Mouse (Mus musculus) stomach, embryonic 14.5 days (tissue): ENCODE measurements around the gene Sec61a2. TPM values are rescaled to one million over a fixed set of nuclear protein-coding genes. Genes with fewer than 3 reads are reported as not detected.

Experiments used
- ATAC-seq: fragments of 200-750 bp; cut with Nextera tagmentation; 2 replicates; pipeline ENCODE4 v1.8.0; 2017; ENCODE audit warnings: low read depth, moderate TSS enrichment; ENCODE audit not compliant: insufficient number of reproducible peaks, insufficient read depth, low FRiP score
- H3K27ac ChIP-seq: fragments of 300-500 bp; sonication (generic); 2 replicates; pipeline ENCODE4 v1.5.1; 2014; ENCODE audit warnings: mild to moderate bottlenecking, low read length, moderate library complexity, mixed read lengths
- H3K27me3 ChIP-seq: fragments of 300-500 bp; sonication (generic); 2 replicates; pipeline ENCODE4 v1.6.1; 2014; ENCODE audit warnings: low read length, control low read depth, mixed read lengths; ENCODE audit not compliant: control insufficient read depth, insufficient read depth
- H3K36me3 ChIP-seq: fragments of 300-500 bp; sonication (generic); 2 replicates; pipeline ENCODE4 v1.6.1; 2014; ENCODE audit warnings: mild to moderate bottlenecking, control low read depth, low read length, moderate library complexity, mixed read lengths; ENCODE audit not compliant: control insufficient read depth, insufficient read depth
- H3K4me1 ChIP-seq: fragments of 300-500 bp; sonication (generic); 2 replicates; pipeline ENCODE4 v1.6.1; 2014; ENCODE audit warnings: low read length, control low read depth, mixed read lengths; ENCODE audit not compliant: control insufficient read depth, insufficient read depth
- H3K4me2 ChIP-seq: fragments of 300-500 bp; sonication (generic); replicated peaks from 2 replicates; pipeline ENCODE4 v1.6.1; 2014; ENCODE audit warnings: low read depth, low read length, control low read depth
- H3K4me3 ChIP-seq: fragments of 300-500 bp; sonication (generic); 2 replicates; pipeline ENCODE4 v1.5.1; 2014; ENCODE audit warnings: low read depth, low read length, control low read depth
- H3K9ac ChIP-seq: fragments of 300-500 bp; sonication (generic); replicated peaks from 2 replicates; pipeline ENCODE4 v1.6.1; 2014; ENCODE audit warnings: low read depth, mild to moderate bottlenecking, control low read depth, low read length, moderate library complexity, mixed read lengths
- H3K9me3 ChIP-seq: fragments of 300-500 bp; sonication (generic); 2 replicates; pipeline ENCODE4 v1.6.1; 2016; ENCODE audit warnings: low read depth, low read length, control low read depth; ENCODE audit not compliant: control insufficient read depth
- WGBS: fragments of 180-500 bp; shearing (Covaris S2); extraction: QIAGEN DNeasy Blood & Tissue Kit; methylation state at CpG from one replicate; pipeline ENCODE4 v1.1.7; 2014; 5-methylcytosine and 5-hydroxymethylcytosine counted together
- polyA plus RNA-seq: library from polyadenylated mRNA; unstranded; fragments of >200 nt; fragmentation: Nextera tagmentation; extraction: Ambion mirVana; gene quantifications from 2 replicates; pipeline ENCODE4 v1.2.1, GENCODE M21; 2014

The Sec61a2 gene
- polyA plus RNA-seq, 1 experiment from 2014 or later: 99.8 TPM

DNA sequence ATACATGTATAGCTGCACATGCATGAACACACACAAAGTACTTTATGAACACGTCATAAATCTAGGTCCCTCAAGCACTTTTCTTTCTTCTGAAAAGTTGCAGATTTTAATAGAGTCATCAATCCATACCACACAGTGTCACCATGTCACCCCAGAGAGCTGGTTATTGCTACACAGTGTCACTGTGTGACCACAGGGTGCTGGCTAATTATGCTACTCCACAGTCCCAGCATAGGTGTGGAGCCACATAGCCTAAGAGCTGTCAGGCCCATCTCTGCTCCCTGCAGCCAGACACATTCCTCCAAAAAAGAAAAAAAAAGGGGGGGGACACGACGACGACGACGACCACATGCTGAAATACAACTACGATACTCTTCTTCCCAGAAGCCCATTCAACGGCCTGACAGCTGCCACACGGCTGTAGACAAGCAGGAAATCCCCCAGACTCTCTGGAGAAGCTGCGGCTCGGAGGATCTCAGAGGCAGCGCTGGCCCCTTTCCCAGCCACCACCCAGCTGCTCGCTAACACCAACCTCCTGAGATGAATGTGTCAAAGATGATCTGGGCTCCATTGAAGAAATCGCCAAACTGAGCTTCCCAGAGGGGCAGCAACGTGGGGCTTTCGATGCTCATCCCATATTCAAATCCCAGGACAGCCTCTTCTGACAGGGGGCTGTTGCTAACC lies 16.2 kb upstream of the Sec61a2 start:
- no peak overlapping the region for H3K4me2 ChIP-seq
- H3K9me3 ChIP-seq: no peaks in the 10 kb centered on the region
- H3K9ac ChIP-seq: no peak overlapping the region
- WGBS: 59% methylated on average over 16 of the region's 16 CpGs
- no peaks in the 10 kb centered on the region; the same call in 1 of the 2 replicates for H3K36me3 ChIP-seq
- H3K4me3 ChIP-seq: no peak overlapping the region
- no peak for ATAC-seq
- H3K27me3 ChIP-seq: no peaks in the 10 kb centered on the region
- H3K4me1 ChIP-seq: no peaks in the 10 kb centered on the region
- no peak overlapping the region for H3K27ac ChIP-seq

DNA sequence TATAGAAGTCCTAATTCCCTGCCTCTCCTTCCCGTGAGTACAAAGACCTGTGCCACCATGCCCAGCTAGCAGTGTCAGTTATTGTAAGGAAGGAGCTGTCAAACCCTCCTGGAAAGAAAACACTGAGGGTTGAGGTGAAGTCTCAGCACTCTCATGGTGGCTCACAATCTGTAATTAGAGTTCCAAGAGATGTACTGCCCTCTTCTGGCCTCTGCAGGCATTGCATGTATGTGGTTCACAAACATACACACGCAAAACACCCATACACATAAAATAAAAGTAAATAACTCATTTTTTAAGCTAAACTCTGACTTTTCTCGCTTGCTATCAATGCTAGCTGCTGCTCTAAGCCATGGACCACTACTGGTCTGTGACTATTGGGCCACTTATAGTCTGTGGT lies 11.4 kb upstream of the Sec61a2 start:
- Histone ChIP-seq H3K4me2 (no peak overlapping the region), H3K27ac (no peak overlapping the region), H3K27me3 (no peaks in the 10 kb centered on the region), H3K36me3 (no peaks in the 10 kb centered on the region; the same call in none of the 2 replicates), H3K4me1 (no peaks in the 10 kb centered on the region), H3K9me3 (no peaks in the 10 kb centered on the region), H3K9ac (no peak overlapping the region), H3K4me3 (no peak overlapping the region)
- 59% methylated on average over 3 of the region's 3 CpGs for WGBS
- ATAC-seq: no peak

DNA sequence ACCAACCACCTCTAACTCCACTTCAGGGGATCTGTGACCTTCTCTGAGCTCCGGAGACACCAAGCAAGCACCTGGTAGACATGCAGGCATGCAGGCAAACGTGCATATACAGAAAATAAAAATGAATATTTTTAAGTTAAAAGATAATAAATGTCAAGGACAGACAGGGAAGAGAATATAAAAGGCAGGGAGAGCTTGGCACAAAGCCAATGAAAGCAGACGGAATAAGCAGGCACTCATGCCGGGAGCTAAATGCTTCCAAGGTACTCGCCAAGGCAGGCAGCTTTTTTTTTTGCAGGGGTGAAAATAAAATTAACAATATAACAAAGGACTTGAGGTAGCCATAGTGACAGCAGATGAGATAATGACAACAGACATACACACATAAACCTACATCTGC lies 10.9 kb upstream of the Sec61a2 start:
- Histone ChIP-seq H3K4me1 (no peaks in the 10 kb centered on the region), H3K36me3 (no peaks in the 10 kb centered on the region; the same call in none of the 2 replicates), H3K9me3 (no peaks in the 10 kb centered on the region), H3K27me3 (no peaks in the 10 kb centered on the region), H3K27ac (no peak overlapping the region), H3K4me2 (no peak overlapping the region), H3K4me3 (no peak overlapping the region), H3K9ac (no peak overlapping the region)
- WGBS: 30% methylated on average over 5 of the region's 5 CpGs
- ATAC-seq: no peak

DNA sequence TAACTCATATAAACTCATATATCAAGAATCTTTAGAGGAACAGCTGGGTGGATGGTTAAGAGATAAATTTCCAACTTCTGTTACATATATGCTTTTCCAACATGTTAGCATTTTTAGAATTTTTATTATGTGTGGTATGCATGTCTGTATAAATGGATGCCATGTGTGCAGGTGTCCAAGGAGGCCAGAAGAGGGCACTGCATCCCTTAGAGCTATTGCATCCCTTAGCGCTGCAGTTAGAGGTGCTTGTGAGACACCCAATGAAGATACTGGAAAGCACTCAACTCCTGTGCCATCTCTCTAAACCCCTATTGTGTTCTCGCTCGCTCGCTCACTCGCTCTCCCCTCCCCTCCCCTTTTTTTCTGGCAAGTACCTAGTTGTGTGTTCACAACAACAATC lies 4.9 kb upstream of the Sec61a2 start:
- Histone ChIP-seq H3K9me3 (no peaks in the 10 kb centered on the region), H3K27me3 (no peaks in the 10 kb centered on the region), H3K4me2 (no peak overlapping the region), H3K9ac (no peak overlapping the region), H3K27ac (no peak overlapping the region), H3K4me1 (no peaks in the 10 kb centered on the region), H3K36me3 (no peaks in the 10 kb centered on the region; the same call in 1 of the 2 replicates), H3K4me3 (no peak overlapping the region)
- WGBS: 71% methylated on average over 5 of the region's 5 CpGs
- ATAC-seq: no peak

DNA sequence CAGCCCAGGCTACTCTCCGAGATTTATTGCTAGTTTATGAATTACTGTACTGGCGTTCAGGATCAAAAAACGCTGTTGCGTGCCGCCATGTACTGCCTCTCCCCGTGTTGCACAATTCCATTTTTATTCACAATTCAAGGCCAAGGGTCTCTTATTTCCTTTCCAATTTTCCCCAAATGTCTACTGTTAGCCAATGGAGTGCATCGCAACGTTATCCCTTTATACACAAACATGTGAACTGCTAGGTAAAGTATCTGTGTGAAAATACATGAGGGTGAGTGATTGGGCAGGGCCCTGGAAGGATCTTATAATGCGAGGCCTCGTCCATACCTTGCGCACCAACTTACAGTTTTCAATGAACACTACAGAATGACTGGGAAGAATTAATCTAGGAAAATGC lies 936 bp downstream of the Sec61a2 start:
- Histone ChIP-seq H3K4me2 (peak overlapping the region; percentile 48), H3K27ac (no peak overlapping the region), H3K9me3 (no peaks in the 10 kb centered on the region), H3K27me3 (no peaks in the 10 kb centered on the region), H3K4me3 (peak overlapping the region; percentile 81), H3K36me3 (peaks cover 9% of the 10 kb centered on the region), H3K4me1 (no peaks in the 10 kb centered on the region), H3K9ac (peak overlapping the region; percentile 93)
- 28% methylated on average over 11 of the region's 11 CpGs for WGBS
- ATAC-seq: no peak

DNA sequence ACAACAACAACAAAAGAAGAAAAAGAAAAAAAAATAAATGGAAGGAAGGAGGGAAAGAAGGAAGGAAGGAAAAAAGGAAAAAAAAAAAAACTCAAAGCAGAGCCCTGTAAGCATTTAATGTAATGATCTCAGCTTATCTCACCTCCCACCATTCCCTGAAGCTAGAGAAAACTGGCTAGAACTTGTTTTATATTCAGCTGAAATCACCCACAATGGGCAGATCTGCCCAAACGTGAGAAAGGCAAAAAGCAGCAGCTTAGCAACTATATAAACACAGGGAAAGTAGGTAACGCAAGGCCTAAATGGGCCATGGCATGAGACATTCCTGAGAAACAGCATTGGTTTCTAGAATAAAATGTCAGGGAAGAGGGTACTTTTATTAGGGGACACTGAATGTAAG lies 5.8 kb downstream of the Sec61a2 start:
- H3K9ac ChIP-seq: no peak overlapping the region
- no peak overlapping the region for H3K27ac ChIP-seq
- 55% methylated on average over 2 of the region's 2 CpGs for WGBS
- H3K4me3 ChIP-seq: no peak overlapping the region
- ATAC-seq: no peak
- H3K27me3 ChIP-seq: no peaks in the 10 kb centered on the region
- peaks cover 43% of the 10 kb centered on the region for H3K36me3 ChIP-seq
- H3K4me2 ChIP-seq: no peak overlapping the region
- H3K9me3 ChIP-seq: no peaks in the 10 kb centered on the region
- H3K4me1 ChIP-seq: no peaks in the 10 kb centered on the region

DNA sequence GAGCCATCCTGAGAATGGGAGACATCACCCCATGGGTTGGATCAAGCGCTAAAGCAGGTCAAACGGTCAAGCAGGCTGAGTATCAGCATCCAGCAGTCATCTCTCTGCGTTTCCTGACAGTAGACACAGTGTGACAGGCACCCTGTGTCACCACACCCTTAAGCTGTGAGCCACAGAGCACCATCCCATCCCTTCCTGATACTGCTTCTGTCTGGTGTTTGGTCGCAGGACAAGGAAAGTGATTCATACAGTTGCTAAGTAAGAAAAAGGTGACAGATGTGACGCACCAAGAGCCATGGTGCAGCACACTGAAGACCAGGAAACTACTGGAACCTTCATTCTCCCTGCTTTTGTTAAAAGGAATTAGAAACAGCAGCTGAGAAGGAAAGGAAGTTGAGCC lies 6.4 kb downstream of the Sec61a2 start:
- ATAC-seq: no peak
- no peak overlapping the region for H3K4me3 ChIP-seq
- 82% methylated on average over 5 of the region's 5 CpGs for WGBS
- H3K4me2 ChIP-seq: no peak overlapping the region
- H3K9me3 ChIP-seq: no peaks in the 10 kb centered on the region
- no peak overlapping the region for H3K27ac ChIP-seq
- H3K27me3 ChIP-seq: no peaks in the 10 kb centered on the region
- no peaks in the 10 kb centered on the region for H3K4me1 ChIP-seq
- H3K36me3 ChIP-seq: peaks cover 45% of the 10 kb centered on the region
- H3K9ac ChIP-seq: no peak overlapping the region

DNA sequence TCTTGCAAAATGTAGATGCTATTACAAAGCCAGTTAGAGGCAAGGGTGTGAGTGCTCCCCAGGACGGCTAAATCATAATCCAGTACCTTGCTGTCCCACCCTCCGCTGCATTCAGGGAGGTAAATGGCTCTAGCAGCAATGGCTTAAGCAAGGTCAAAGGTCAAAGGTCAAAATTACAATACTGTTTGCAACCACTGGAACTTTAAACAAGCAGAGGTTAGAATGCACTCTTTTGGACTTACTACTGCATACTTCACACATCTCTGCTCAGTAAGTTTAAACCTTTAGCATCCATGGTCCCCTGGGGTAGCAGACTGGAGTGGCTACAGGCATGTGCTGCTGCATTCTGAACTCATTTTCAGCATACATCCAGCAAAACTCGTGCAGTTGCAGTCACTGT lies 17.8 kb downstream of the Sec61a2 start:
- no peaks in the 10 kb centered on the region for H3K9me3 ChIP-seq
- no peak for ATAC-seq
- no peaks in the 10 kb centered on the region for H3K4me1 ChIP-seq
- H3K27me3 ChIP-seq: no peaks in the 10 kb centered on the region
- H3K9ac ChIP-seq: no peak overlapping the region
- peaks cover 61% of the 10 kb centered on the region for H3K36me3 ChIP-seq
- H3K27ac ChIP-seq: no peak overlapping the region
- H3K4me2 ChIP-seq: no peak overlapping the region
- 68% methylated on average over 3 of the region's 3 CpGs for WGBS
- H3K4me3 ChIP-seq: no peak overlapping the region

DNA sequence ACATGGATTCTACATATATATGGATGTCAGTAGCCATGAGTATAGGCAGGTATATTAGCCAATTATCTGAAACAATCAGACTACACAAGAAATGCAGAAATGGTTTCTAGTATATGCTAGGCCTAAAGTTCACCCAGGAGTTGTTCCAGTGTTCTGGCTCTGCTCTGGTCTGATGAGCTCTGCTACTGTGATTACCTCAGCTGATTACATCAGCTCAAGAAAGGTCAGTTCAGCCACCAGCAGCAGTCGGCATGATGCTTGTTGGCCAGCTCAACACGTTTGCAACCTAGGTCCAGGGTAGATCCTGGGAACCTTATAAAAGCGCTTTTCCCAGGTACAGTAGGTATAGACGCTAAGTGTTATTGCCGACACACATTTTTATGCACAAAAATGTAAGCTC lies 25.5 kb downstream of the Sec61a2 start:
- no peak for ATAC-seq
- WGBS: 90% methylated on average over 5 of the region's 5 CpGs
- peaks cover 56% of the 10 kb centered on the region for H3K36me3 ChIP-seq

More for the DNA sequence above, 25.5 kb downstream of the Sec61a2 start:
- H3K4me1 ChIP-seq: no peaks in the 10 kb centered on the region
- H3K9me3 ChIP-seq: no peaks in the 10 kb centered on the region
- H3K27ac ChIP-seq: no peak overlapping the region
- no peaks in the 10 kb centered on the region for H3K27me3 ChIP-seq
- no peak overlapping the region for H3K4me3 ChIP-seq
- H3K4me2 ChIP-seq: no peak overlapping the region
- no peak overlapping the region for H3K9ac ChIP-seq
